Comparison of ENCODE assay signal across 16 mouse cellular contexts in genomic region chr8:86881068-86881609, GRCm38 (mm10). TPM values are rescaled to one million over a fixed set of nuclear protein-coding genes. Genes with fewer than 3 reads are reported as not detected.
DNase-seq lines count a peak whose midpoint lies in the region; ATAC-seq and TF ChIP-seq lines count a peak whose summit lies in the region.
"Had no signal": no experiment of that assay in that cellular context is flagged by ENCODE, and none has a peak within 500 bp of the region (broad histone marks: within the 10 kb centered on the region; RNA-seq: fewer than 3 reads in every experiment).

No protein-coding gene starts in this region.

- no peak for TF ChIP-seq POLR2A in embryonic fibroblast, embryonic 13.5 days (IDR thresholded peaks at IDR 0.05; ENCODE audit: low read depth, low read length)

- WGBS in forebrain, embryonic 14.5 days: 88% methylated on average over 11 of the region's 11 CpGs
- WGBS in forebrain, embryonic 16.5 days: 86% methylated on average over 11 of the region's 11 CpGs
- 89% methylated on average over 11 of the region's 11 CpGs for WGBS in limb, embryonic 12.5 days
- WGBS in limb, embryonic 10.5 days: 92% methylated on average over 11 of the region's 11 CpGs
- 78% methylated on average over 11 of the region's 11 CpGs for WGBS in hindbrain, postnatal 0 days

- H3K4me2 ChIP-seq in forebrain, embryonic 14.5 days (ENCODE audit: low read length): no peak overlapping the region
- H3K4me2 ChIP-seq in forebrain, embryonic 16.5 days (ENCODE audit: low read length): no peak overlapping the region
- no peak overlapping the region for H3K4me2 ChIP-seq in limb, embryonic 12.5 days
- no peak overlapping the region for H3K4me2 ChIP-seq in hindbrain, postnatal 0 days (ENCODE audit: low read depth, low read length)
- H3K4me2 ChIP-seq: hindbrain, embryonic 14.5 days had no signal

- intact Hi-C loops in left cerebral cortex, postnatal 14 days (cut with DNase I): loop anchor here (10.0 kb wide), 1 partner anchor 136 kb away; the partner anchor contains the start of genes Gm10638 and Siah1a

- no peak for ATAC-seq in forebrain, embryonic 14.5 days
- no peak for ATAC-seq in forebrain, embryonic 16.5 days
- no peak for ATAC-seq in limb, embryonic 12.5 days (ENCODE audit: insufficient number of reproducible peaks, insufficient read depth, low FRiP score, low TSS enrichment, low read depth)
- no peak for ATAC-seq in hindbrain, postnatal 0 days
- ATAC-seq: CD4-positive, CD25-positive, alpha-beta regulatory T cell, adult 4 months; Patski had no signal

- H3K4me1 ChIP-seq in forebrain, embryonic 14.5 days (ENCODE audit: control insufficient read depth, insufficient read depth, low read length): peaks cover 13% of the 10 kb centered on the region
- peaks cover 28% of the 10 kb centered on the region for H3K4me1 ChIP-seq in forebrain, embryonic 16.5 days (replicated peaks; ENCODE audit: control insufficient read depth, insufficient read depth, low read length)
- peaks cover 32% of the 10 kb centered on the region for H3K4me1 ChIP-seq in limb, embryonic 12.5 days (replicated peaks)
- H3K4me1 ChIP-seq in limb, embryonic 10.5 days: peaks cover 28% of the 10 kb centered on the region
- H3K4me1 ChIP-seq in embryonic fibroblast, embryonic 13.5 days (ENCODE audit: control insufficient read depth, insufficient read depth, low read length): peaks cover 17% of the 10 kb centered on the region
- H3K4me1 ChIP-seq in megakaryocyte, embryonic 14.5 days: peaks cover 80% of the 10 kb centered on the region
- peaks cover 15% of the 10 kb centered on the region for H3K4me1 ChIP-seq in hindbrain, postnatal 0 days (ENCODE audit: insufficient read depth, low read length)

- H3K27me3 ChIP-seq in forebrain, embryonic 14.5 days (replicated peaks; ENCODE audit: control insufficient read depth, insufficient read depth, low read length): no peaks in the 10 kb centered on the region
- no peaks in the 10 kb centered on the region for H3K27me3 ChIP-seq in forebrain, embryonic 16.5 days (replicated peaks; ENCODE audit: control insufficient read depth, insufficient read depth, low read length)
- H3K27me3 ChIP-seq in limb, embryonic 12.5 days: no peaks in the 10 kb centered on the region
- H3K27me3 ChIP-seq in limb, embryonic 10.5 days (ENCODE audit: low read depth, poor library complexity, severe bottlenecking): no peaks in the 10 kb centered on the region
- no peaks in the 10 kb centered on the region for H3K27me3 ChIP-seq in megakaryocyte, embryonic 14.5 days (replicated peaks)
- no peaks in the 10 kb centered on the region for H3K27me3 ChIP-seq in hindbrain, postnatal 0 days (ENCODE audit: insufficient read depth, low read length)
- H3K27me3 ChIP-seq: Patski had no signal

- no peak overlapping the region for H3K4me3 ChIP-seq in forebrain, embryonic 14.5 days (ENCODE audit: low read depth, low read length)
- no peak overlapping the region for H3K4me3 ChIP-seq in forebrain, embryonic 16.5 days (replicated peaks; ENCODE audit: low read length)
- H3K4me3 ChIP-seq in limb, embryonic 12.5 days (replicated peaks): no peak overlapping the region
- no peak overlapping the region for H3K4me3 ChIP-seq in limb, embryonic 10.5 days
- H3K4me3 ChIP-seq in embryonic fibroblast, embryonic 13.5 days (ENCODE audit: insufficient read depth, low read length): 0 out of 2 replicates have a peak overlapping the region, but pooled peaks have one; percentile 7
- H3K4me3 ChIP-seq in megakaryocyte, embryonic 14.5 days (replicated peaks): peak overlapping the region; percentile 83
- no peak overlapping the region for H3K4me3 ChIP-seq in hindbrain, postnatal 0 days (ENCODE audit: low read length)
- H3K4me3 ChIP-seq: midbrain, embryonic 10.5 days had no signal

- H3K9me3 ChIP-seq in forebrain, embryonic 14.5 days (replicated peaks; ENCODE audit: control insufficient read depth, low read length): no peaks in the 10 kb centered on the region
- H3K9me3 ChIP-seq in forebrain, embryonic 16.5 days (ENCODE audit: control insufficient read depth, low read length): no peaks in the 10 kb centered on the region
- no peaks in the 10 kb centered on the region for H3K9me3 ChIP-seq in limb, embryonic 12.5 days
- H3K9me3 ChIP-seq in limb, embryonic 10.5 days (replicated peaks): no peaks in the 10 kb centered on the region
- H3K9me3 ChIP-seq in megakaryocyte, embryonic 14.5 days: no peaks in the 10 kb centered on the region
- H3K9me3 ChIP-seq in hindbrain, postnatal 0 days (ENCODE audit: low read length): no peaks in the 10 kb centered on the region
- H3K9me3 ChIP-seq: midbrain, embryonic 10.5 days had no signal

- DNase-seq in forebrain, embryonic 14.5 days (ENCODE audit: low spot score): no peak
- DNase-seq in limb, embryonic 10.5 days (ENCODE audit: low spot score): no peak
- no peak for DNase-seq in hindbrain, postnatal 0 days (ENCODE audit: low spot score)
- DNase-seq in left cerebral cortex, postnatal 14 days (ENCODE audit: low spot score in 2 of 2): no peak
- DNase-seq: gastrocnemius, postnatal 25 days; kidney, adult 8-10 months; kidney, postnatal 4 days; thymus, adult 18-20 months had no signal

- no peak overlapping the region for H3K27ac ChIP-seq in forebrain, embryonic 14.5 days (ENCODE audit: low read depth, low read length)
- H3K27ac ChIP-seq in forebrain, embryonic 16.5 days (ENCODE audit: low read length): no peak overlapping the region
- H3K27ac ChIP-seq in limb, embryonic 12.5 days: no peak overlapping the region
- no peak overlapping the region for H3K27ac ChIP-seq in limb, embryonic 10.5 days
- 0 out of 2 replicates have a peak overlapping the region, but pooled peaks have one; percentile 50 for H3K27ac ChIP-seq in embryonic fibroblast, embryonic 13.5 days (ENCODE audit: insufficient read depth, low read length)
- H3K27ac ChIP-seq in hindbrain, postnatal 0 days: no peak overlapping the region
- H3K27ac ChIP-seq: hindbrain, embryonic 14.5 days; midbrain, embryonic 10.5 days had no signal

- 0 out of 2 replicates have a peak, but pooled peaks cover 3% of the 10 kb centered on the region for H3K36me3 ChIP-seq in forebrain, embryonic 14.5 days (ENCODE audit: control insufficient read depth, insufficient read depth, low read length)
- H3K36me3 ChIP-seq in forebrain, embryonic 16.5 days (ENCODE audit: control insufficient read depth, insufficient read depth): no peaks in the 10 kb centered on the region
- peaks cover 13% of the 10 kb centered on the region; the same call in 1 of the 2 replicates for H3K36me3 ChIP-seq in limb, embryonic 12.5 days
- H3K36me3 ChIP-seq in limb, embryonic 10.5 days: peaks cover 35% of the 10 kb centered on the region
- peaks cover 22% of the 10 kb centered on the region for H3K36me3 ChIP-seq in megakaryocyte, embryonic 14.5 days (replicated peaks; ENCODE audit: low read length)
- H3K36me3 ChIP-seq in hindbrain, postnatal 0 days (ENCODE audit: insufficient read depth, low read length): no peaks in the 10 kb centered on the region

- TF ChIP-seq CTCF in embryonic fibroblast, embryonic 13.5 days (IDR thresholded peaks at IDR 0.05; ENCODE audit: borderline replicate concordance, insufficient read depth, low read length): no peak
- no peak for TF ChIP-seq CTCF in hindbrain, postnatal 0 days (IDR thresholded peaks at IDR 0.05; ENCODE audit: low read depth)

- 0 out of 2 replicates have a peak overlapping the region, but pooled peaks have one; percentile 32 for H3K9ac ChIP-seq in forebrain, embryonic 14.5 days (ENCODE audit: low read length)
- no peak overlapping the region for H3K9ac ChIP-seq in forebrain, embryonic 16.5 days (replicated peaks; ENCODE audit: low read depth, low read length)
- H3K9ac ChIP-seq in limb, embryonic 12.5 days (replicated peaks): peak overlapping the region; percentile 27; the same call in 1 of the 2 replicates
- no peak overlapping the region for H3K9ac ChIP-seq in hindbrain, postnatal 0 days (replicated peaks; ENCODE audit: low read length)
- H3K9ac ChIP-seq: hindbrain, embryonic 14.5 days had no signal

RNA-seq across cellular contexts. Expression of gene N4bp1, which starts 3.9 kb away (rescaled TPM):
- 8.3 and 9.8 TPM in 2 replicates for polyA plus RNA-seq in forebrain, embryonic 14.5 days (2014; fragmentation: Nextera tagmentation; extraction: Ambion mirVana)
- 9.6 and 10.3 TPM in 2 replicates for polyA plus RNA-seq in forebrain, embryonic 16.5 days (2015; fragmentation: Nextera tagmentation; extraction: Ambion mirVana)
- polyA plus RNA-seq in limb, embryonic 12.5 days (2016; fragmentation: Nextera tagmentation; extraction: Ambion mirVana): 11.9 and 12.4 TPM in 2 replicates
- 9.0 and 11.1 TPM in 2 replicates for polyA plus RNA-seq in limb, embryonic 10.5 days (2016; fragmentation: Nextera tagmentation; extraction: Ambion mirVana)
- polyA plus RNA-seq in embryonic fibroblast, embryonic 13.5 days (2011; ENCODE audit: insufficient read length, low read depth, missing spikeins): 33.3 and 35.6 TPM in 2 replicates
- polyA plus RNA-seq in megakaryocyte, embryonic 14.5 days (2012; ENCODE audit: insufficient read depth, low replicate concordance): 9.9 and 12.9 TPM in 2 replicates
- total RNA-seq in hindbrain, postnatal 0 days (2014; rRNA removed): 12.8 and 15.5 TPM in 2 replicates
- polyA plus RNA-seq in hindbrain, postnatal 0 days (2015; fragmentation: Nextera tagmentation; extraction: Ambion mirVana): 4.9 and 5.2 TPM in 2 replicates
- total RNA-seq in left cerebral cortex, postnatal 14 days (2021): 10 to 100 TPM; 24.8 to 26.3 TPM

Comparison
In these comparisons a context has a peak if more than half of its experiments do, and no peak if none do; other contexts are left out.
1. H3K9ac ChIP-seq: peak in forebrain, embryonic 14.5 days (single experiment) and limb, embryonic 12.5 days (single experiment); none in forebrain, embryonic 16.5 days (single experiment) and hindbrain, postnatal 0 days (single experiment).
2. H3K4me3 ChIP-seq: peak in embryonic fibroblast, embryonic 13.5 days (single experiment) and megakaryocyte, embryonic 14.5 days (single experiment); none in forebrain, embryonic 14.5 days (single experiment), forebrain, embryonic 16.5 days (single experiment), limb, embryonic 12.5 days (single experiment), limb, embryonic 10.5 days (single experiment) and hindbrain, postnatal 0 days (single experiment).